Mouse (Mus musculus) stomach, postnatal 0 days (tissue): ENCODE data around the gene Tram1l1. TPM values are rescaled to one million over a fixed set of nuclear protein-coding genes. Genes with fewer than 3 reads are reported as not detected.
A peak's percentile ranks its signal among the peaks of the same experiment; 100 is the strongest.
"Not testable (repeated sequence)": the region's sequence is repeated elsewhere in the genome, so short reads cannot be mapped to it uniquely, and the experiment has no call there.

ENCODE experiments used
- ATAC-seq: fragments of 200-750 bp; cut with Nextera tagmentation; 2 replicates; pipeline ENCODE4 v1.8.0; 2017; ENCODE audit not compliant: low FRiP score, low TSS enrichment
- DNase-seq: peaks from one replicate; pipeline ENCODE4 v3.0.0-alpha.2; 2016; ENCODE audit warnings: low spot score
- H3K27ac ChIP-seq: fragments of 300-500 bp; sonication (generic); replicated peaks from 2 replicates; pipeline ENCODE4 v1.5.1; 2014; ENCODE audit warnings: mild to moderate bottlenecking, control low read depth
- H3K27me3 ChIP-seq: fragments of 300-500 bp; sonication (generic); 2 replicates; pipeline ENCODE4 v1.6.1; 2014; ENCODE audit warnings: low read length; ENCODE audit not compliant: control insufficient read depth, insufficient read depth
- H3K36me3 ChIP-seq: fragments of 300-500 bp; sonication (generic); 2 replicates; pipeline ENCODE4 v1.6.1; 2014; ENCODE audit warnings: low read length, mixed read lengths; ENCODE audit not compliant: control insufficient read depth, insufficient read depth
- H3K4me1 ChIP-seq: fragments of 300-500 bp; sonication (generic); replicated peaks from 2 replicates; pipeline ENCODE4 v1.6.1; 2014; ENCODE audit warnings: antibody characterized with exemption; ENCODE audit not compliant: control insufficient read depth, insufficient read depth
- H3K4me2 ChIP-seq: fragments of 300-500 bp; sonication (generic); replicated peaks from 2 replicates; pipeline ENCODE4 v1.6.1; 2014; ENCODE audit warnings: low read depth, mild to moderate bottlenecking, control low read depth, moderate library complexity
- H3K4me3 ChIP-seq: fragments of 300-500 bp; sonication (generic); 2 replicates; pipeline ENCODE4 v1.5.1; 2014; ENCODE audit warnings: low read depth, low read length, control low read depth
- H3K9ac ChIP-seq: fragments of 300-500 bp; sonication (generic); 2 replicates; pipeline ENCODE4 v1.6.1; 2014; ENCODE audit warnings: mild to moderate bottlenecking, low read length, control low read depth, mixed read lengths
- H3K9me3 ChIP-seq: fragments of 300-500 bp; sonication (generic); 2 replicates; pipeline ENCODE4 v1.6.1; 2016; ENCODE audit warnings: low read length; ENCODE audit not compliant: control insufficient read depth
- CTCF ChIP-seq: IDR thresholded peaks from 2 replicates; pipeline ENCODE4 v1.5.1; 2016; ENCODE audit warnings: antibody characterized with exemption, low read depth, mild to moderate bottlenecking, moderate library complexity
- EP300 ChIP-seq: optimal IDR thresholded peaks from 2 replicates; pipeline ENCODE3; 2016; ENCODE audit warnings: antibody characterized with exemption
- WGBS: fragments of 180-500 bp; shearing (Covaris S2); extraction: QIAGEN DNeasy Blood & Tissue Kit; methylation state at CpG from one replicate; pipeline ENCODE4 v1.1.7; 2014; 5-methylcytosine and 5-hydroxymethylcytosine counted together
- polyA plus RNA-seq: library from polyadenylated mRNA; unstranded; fragments of >200 nt; fragmentation: Nextera tagmentation; extraction: Ambion mirVana; gene quantifications from 2 replicates; pipeline ENCODE4 v1.2.1, GENCODE M21; 2015

Tram1l1 gene
- polyA plus RNA-seq, 1 experiment from 2014 or later = 3.5 TPM

GRCm38 (mm10) chr3:124288936-124289335 is 31.7 kb upstream of the Tram1l1 start:
- not testable (repeated sequence) for H3K9me3 ChIP-seq
- peak; percentile 31 for TF ChIP-seq CTCF

DNA sequence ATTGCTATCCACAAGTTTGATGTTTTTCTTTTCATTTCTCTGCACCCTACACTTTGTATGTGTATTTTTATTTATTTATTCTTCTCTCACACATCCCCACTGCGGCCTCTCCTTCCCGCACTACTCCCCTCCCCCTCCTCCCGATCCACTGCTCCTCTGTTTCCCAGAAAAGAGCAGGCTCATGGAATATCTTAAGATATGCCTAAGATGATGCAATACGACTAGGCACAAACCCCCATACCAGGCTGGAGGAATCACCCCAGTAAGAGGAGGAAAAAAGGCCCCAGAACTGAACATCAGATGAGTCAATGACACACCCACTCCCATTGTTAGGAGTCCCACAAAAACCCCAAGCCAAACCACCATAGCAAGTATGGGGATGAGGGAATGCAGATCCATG is 1.4 kb upstream of the Tram1l1 start:
- H3K9ac ChIP-seq = no peak overlapping the region
- 66% methylated on average over 4 of the region's 4 CpGs for WGBS

More at GRCm38 (mm10) chr3:124288936-124289335, 31.7 kb upstream of the Tram1l1 start:
- not testable (repeated sequence) for DNase-seq, H3K9ac ChIP-seq, H3K27me3 ChIP-seq, H3K4me2 ChIP-seq, H3K4me3 ChIP-seq, H3K36me3 ChIP-seq, ATAC-seq, H3K27ac ChIP-seq, H3K4me1 ChIP-seq
- WGBS = 41% methylated on average over 7 of the region's 7 CpGs

GRCm38 (mm10) chr3:124320398-124320797 is 257 bp upstream of the Tram1l1 start:
- Histone ChIP-seq H3K36me3 (no peaks in the 10 kb centered on the region), H3K4me2 (peak overlapping the region; percentile 74), H3K9me3 (no peaks in the 10 kb centered on the region), H3K27me3 (no peaks in the 10 kb centered on the region), H3K4me3 (peak overlapping the region; percentile 51), H3K9ac (peak overlapping the region; percentile 62; the same call in 1 of the 2 replicates), H3K4me1 (no peaks in the 10 kb centered on the region), H3K27ac (no peak overlapping the region)
- no peak for TF ChIP-seq CTCF
- TF ChIP-seq EP300 = no peak
- 12% methylated on average over 2 of the region's 2 CpGs for WGBS
- ATAC-seq = no peak; the same call in 1 of the 2 replicates
- no peak for DNase-seq

More for the DNA sequence above, 1.4 kb upstream of the Tram1l1 start:
- Histone ChIP-seq H3K36me3 (no peaks in the 10 kb centered on the region), H3K27me3 (no peaks in the 10 kb centered on the region), H3K4me2 (no peak overlapping the region), H3K9me3 (no peaks in the 10 kb centered on the region), H3K4me1 (no peaks in the 10 kb centered on the region), H3K27ac (no peak overlapping the region), H3K4me3 (no peak overlapping the region)
- TF ChIP-seq CTCF (no peak), EP300 (no peak)
- ATAC-seq (no peak), DNase-seq (no peak)

DNA sequence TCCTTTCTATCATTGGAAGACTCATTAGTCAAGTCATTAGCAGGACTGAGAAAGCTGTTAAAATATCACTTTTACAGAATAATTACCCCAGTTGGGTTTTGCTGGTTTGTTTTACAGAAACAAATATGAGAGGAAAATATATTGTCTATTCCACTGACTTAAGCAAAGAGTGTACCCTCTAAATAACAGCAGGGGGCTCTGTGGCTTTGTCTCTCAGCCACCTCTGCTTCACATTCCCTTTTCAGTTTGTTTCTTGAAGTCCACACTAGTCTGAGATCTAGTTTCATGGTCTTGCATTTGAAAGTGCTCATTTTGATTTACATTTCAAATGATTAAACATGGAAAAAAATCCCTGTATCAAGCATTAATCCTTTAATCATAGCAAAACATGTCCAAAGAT is 25.8 kb downstream of the Tram1l1 start:
- ATAC-seq = no peak
- TF ChIP-seq CTCF (peak; percentile 58), EP300 (no peak)
- no peak overlapping the region for H3K27ac ChIP-seq
- no peak overlapping the region for H3K4me3 ChIP-seq
- H3K9me3 ChIP-seq = no peaks in the 10 kb centered on the region
- no peaks in the 10 kb centered on the region for H3K36me3 ChIP-seq
- H3K4me1 ChIP-seq = no peaks in the 10 kb centered on the region
- H3K27me3 ChIP-seq = no peaks in the 10 kb centered on the region
- no peak overlapping the region for H3K9ac ChIP-seq
- no peak overlapping the region for H3K4me2 ChIP-seq
- DNase-seq = no peak

- ATAC-seq = no peak
- no peak for DNase-seq
- no peaks in the 10 kb centered on the region for H3K36me3 ChIP-seq
- no peaks in the 10 kb centered on the region for H3K27me3 ChIP-seq
- H3K9me3 ChIP-seq = no peaks in the 10 kb centered on the region
- TF ChIP-seq CTCF = no peak
- no peak for TF ChIP-seq EP300
- no peak overlapping the region for H3K4me3 ChIP-seq
- H3K4me2 ChIP-seq = no peak overlapping the region
- no peak overlapping the region for H3K27ac ChIP-seq
- no peaks in the 10 kb centered on the region for H3K4me1 ChIP-seq
- WGBS = 91% methylated on average over 3 of the region's 3 CpGs
- no peak overlapping the region for H3K9ac ChIP-seq
Observed at GRCm38 (mm10) chr3:124357533-124357932, 36.9 kb downstream of the Tram1l1 start.

DNA sequence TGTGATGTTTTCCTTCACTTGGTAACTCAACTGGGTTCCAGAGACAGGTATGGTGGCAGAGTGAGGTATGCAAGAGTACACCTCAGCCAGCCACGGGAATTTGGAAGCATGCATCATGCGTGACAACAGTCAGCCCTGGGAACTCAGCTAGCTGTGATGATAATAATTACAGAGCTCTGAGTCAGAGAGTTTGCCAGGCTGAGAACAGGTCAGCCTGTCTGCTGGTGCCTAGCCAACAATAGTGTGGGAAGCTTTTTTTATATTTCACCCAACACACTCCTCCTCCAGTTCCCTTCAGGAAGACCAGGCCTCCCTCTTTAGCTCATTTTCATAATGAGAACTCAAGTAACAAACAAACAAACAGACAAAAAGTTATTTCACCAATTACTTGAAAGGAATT is 51.4 kb downstream of the Tram1l1 start:
- no peaks in the 10 kb centered on the region for H3K4me1 ChIP-seq
- H3K36me3 ChIP-seq = no peaks in the 10 kb centered on the region
- no peaks in the 10 kb centered on the region for H3K9me3 ChIP-seq
- TF ChIP-seq CTCF (no peak), EP300 (no peak)
- H3K27ac ChIP-seq = no peak overlapping the region
- DNase-seq = no peak
- no peak overlapping the region for H3K9ac ChIP-seq
- no peak for ATAC-seq
- H3K4me2 ChIP-seq = no peak overlapping the region
- no peaks in the 10 kb centered on the region for H3K27me3 ChIP-seq
- no peak overlapping the region for H3K4me3 ChIP-seq
- 71% methylated on average over 2 of the region's 2 CpGs for WGBS

Other genes with a start within 250 kb of the Tram1l1 start
- gene 1700006A11Rik, start 105.2 kb downstream of the Tram1l1 start, polyA plus RNA-seq = not detected in 2 replicates